Mouse (Mus musculus): Measurements from ENCODE around the gene Barhl2. TPM values are rescaled to one million over a fixed set of nuclear protein-coding genes. Genes with fewer than 3 reads are reported as not detected.

Barhl2 gene
- polyA plus RNA-seq (2012; rRNA removed): not detected in 2 replicates

DNA sequence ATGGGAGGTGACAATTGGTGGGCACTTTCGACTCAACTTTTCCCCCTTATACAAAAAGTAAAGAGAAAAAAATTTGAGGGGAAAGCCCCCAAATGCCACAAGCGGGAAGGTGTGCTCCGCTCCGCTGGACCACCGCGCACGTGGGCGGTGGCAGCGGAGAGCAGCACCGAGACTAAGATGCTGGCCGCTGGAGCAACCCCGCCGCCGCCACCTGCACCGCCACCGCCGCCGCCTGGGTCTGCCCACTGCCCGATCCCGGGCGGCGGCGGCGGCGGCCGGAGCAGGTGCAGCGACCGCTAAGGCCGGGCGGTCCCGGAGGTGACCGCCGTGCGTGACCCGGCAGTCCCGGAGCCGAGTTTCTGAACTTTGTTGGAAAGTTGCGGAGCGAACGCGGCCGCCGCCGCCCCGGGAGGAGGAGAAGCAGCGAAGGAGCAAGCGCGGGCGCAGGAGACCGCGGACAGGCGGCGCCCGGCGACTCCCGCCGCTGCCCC lies at the start of gene Barhl2:
TSS of gene Barhl2 (minus strand) at position 181 of the 491 bp plus-strand sequence.

Other genes starting within 250 kb of the Barhl2 start
- not detected in 2 replicates for gene Gm17304, start 150.9 kb upstream of the Barhl2 start, polyA plus RNA-seq (2012; rRNA removed)
- gene Zfp644, start 239.1 kb upstream of the Barhl2 start, polyA plus RNA-seq (2012; rRNA removed): 11.1 and 13.3 TPM in 2 replicates